Mouse (Mus musculus) midbrain, embryonic 14.5 days (tissue): ENCODE results near the gene Npas2. TPM values are rescaled to one million over a fixed set of nuclear protein-coding genes. Genes with fewer than 3 reads are reported as not detected.

Experiments used
- ATAC-seq: fragments of 200-750 bp; cut with Nextera tagmentation; 2 replicates; pipeline ENCODE4 v1.8.0; 2017; ENCODE audit warnings: moderate number of reproducible peaks, moderate library complexity; ENCODE audit not compliant: low FRiP score, low TSS enrichment
- DNase-seq: peaks from one replicate; pipeline ENCODE4 v3.0.0-alpha.2; 2015
- H3K27ac ChIP-seq: fragments of 300-500 bp; sonication (generic); replicated peaks from 2 replicates; pipeline ENCODE4 v1.5.1; 2014; ENCODE audit warnings: mild to moderate bottlenecking, low read depth, low read length, moderate library complexity
- H3K27me3 ChIP-seq: fragments of 300-500 bp; sonication (generic); 2 replicates; pipeline ENCODE4 v1.6.1; 2014; ENCODE audit warnings: low read length, control low read depth, mixed read lengths; ENCODE audit not compliant: control insufficient read depth, insufficient read depth
- H3K36me3 ChIP-seq: fragments of 300-500 bp; sonication (generic); 2 replicates; pipeline ENCODE4 v1.6.1; 2014; ENCODE audit warnings: low read length, control low read depth; ENCODE audit not compliant: control insufficient read depth, insufficient read depth
- H3K4me1 ChIP-seq: fragments of 300-500 bp; sonication (generic); 2 replicates; pipeline ENCODE4 v1.6.1; 2014; ENCODE audit warnings: mild to moderate bottlenecking, antibody characterized with exemption, low read length, control low read depth; ENCODE audit not compliant: control insufficient read depth, insufficient read depth
- H3K4me2 ChIP-seq: fragments of 300-500 bp; sonication (generic); 2 replicates; pipeline ENCODE4 v1.6.1; 2014; ENCODE audit warnings: mild to moderate bottlenecking, low read length, moderate library complexity
- H3K4me3 ChIP-seq: fragments of 300-500 bp; sonication (generic); replicated peaks from 2 replicates; pipeline ENCODE4 v1.5.1; 2014; ENCODE audit warnings: low read depth, low read length
- H3K9ac ChIP-seq: fragments of 300-500 bp; sonication (generic); replicated peaks from 2 replicates; pipeline ENCODE4 v1.6.1; 2014; ENCODE audit warnings: mild to moderate bottlenecking, low read length, moderate library complexity
- H3K9me3 ChIP-seq: fragments of 300-500 bp; sonication (generic); 2 replicates; pipeline ENCODE4 v1.6.1; 2016; ENCODE audit warnings: low read length, control low read depth, mixed read lengths; ENCODE audit not compliant: control insufficient read depth
- WGBS: fragments of 180-500 bp; shearing (Covaris S2); extraction: QIAGEN DNeasy Blood & Tissue Kit; methylation state at CpG from one replicate; pipeline ENCODE4 v1.1.7; 2014; 5-methylcytosine and 5-hydroxymethylcytosine counted together
- microRNA-seq: library from miRNA; unstranded; fragments of <30 nt; microRNA quantifications from one replicate; pipeline ENCODE4, GENCODE M21; 2016
- polyA plus RNA-seq: library from polyadenylated mRNA; unstranded; fragments of >200 nt; fragmentation: Nextera tagmentation; extraction: Ambion mirVana; gene quantifications from 2 replicates; pipeline ENCODE4 v1.2.1, GENCODE M21; 2014

The Npas2 gene
- polyA plus RNA-seq, 1 experiment from 2014 or later: 0.33 TPM

- no peaks in the 10 kb centered on the region for H3K9me3 ChIP-seq
- 93% methylated on average over 3 of the region's 3 CpGs for WGBS
- H3K4me2 ChIP-seq: no peak overlapping the region
- DNase-seq (no peak), ATAC-seq (no peak)
- no peak overlapping the region for H3K9ac ChIP-seq
- no peaks in the 10 kb centered on the region for H3K27me3 ChIP-seq
- H3K36me3 ChIP-seq: no peaks in the 10 kb centered on the region
- no peak overlapping the region for H3K4me3 ChIP-seq
- no peak overlapping the region for H3K27ac ChIP-seq
- no peaks in the 10 kb centered on the region for H3K4me1 ChIP-seq
Observed at GRCm38 (mm10) chr1:39400173-39400572, 206.6 kb downstream of the Npas2 start.

GRCm38 (mm10) chr1:39407108-39407507 lies 213.6 kb downstream of the Npas2 start:
- no peak overlapping the region for H3K9ac ChIP-seq
- H3K9me3 ChIP-seq: no peaks in the 10 kb centered on the region
- no peaks in the 10 kb centered on the region for H3K4me1 ChIP-seq
- ATAC-seq (no peak), DNase-seq (no peak)
- no peaks in the 10 kb centered on the region for H3K36me3 ChIP-seq
- no peak overlapping the region for H3K27ac ChIP-seq
- H3K27me3 ChIP-seq: no peaks in the 10 kb centered on the region
- WGBS: 89% methylated on average over 4 of the region's 4 CpGs
- H3K4me2 ChIP-seq: no peak overlapping the region
- no peak overlapping the region for H3K4me3 ChIP-seq

GRCm38 (mm10) chr1:39408123-39408522 lies 214.6 kb downstream of the Npas2 start:
- Histone ChIP-seq H3K4me1 (no peaks in the 10 kb centered on the region), H3K9ac (no peak overlapping the region), H3K36me3 (no peaks in the 10 kb centered on the region), H3K27ac (no peak overlapping the region), H3K9me3 (no peaks in the 10 kb centered on the region), H3K27me3 (no peaks in the 10 kb centered on the region), H3K4me3 (no peak overlapping the region), H3K4me2 (no peak overlapping the region)
- ATAC-seq: no peak
- DNase-seq: no peak
- WGBS: 93% methylated on average over 6 of the region's 6 CpGs

GRCm38 (mm10) chr1:39408668-39409067 lies 215.1 kb downstream of the Npas2 start:
- WGBS: 71% methylated on average over 7 of the region's 7 CpGs
- no peaks in the 10 kb centered on the region for H3K27me3 ChIP-seq
- no peak for DNase-seq
- no peaks in the 10 kb centered on the region for H3K4me1 ChIP-seq
- H3K4me2 ChIP-seq: no peak overlapping the region
- H3K4me3 ChIP-seq: no peak overlapping the region
- H3K9me3 ChIP-seq: no peaks in the 10 kb centered on the region
- no peak overlapping the region for H3K27ac ChIP-seq
- no peak for ATAC-seq
- no peak overlapping the region for H3K9ac ChIP-seq
- H3K36me3 ChIP-seq: no peaks in the 10 kb centered on the region

GRCm38 (mm10) chr1:39410085-39410821 lies 216.7 kb downstream of the Npas2 start:
- H3K27ac ChIP-seq: no peak overlapping the region
- H3K36me3 ChIP-seq: no peaks in the 10 kb centered on the region
- H3K4me2 ChIP-seq: no peak overlapping the region
- no peak for ATAC-seq
- H3K4me1 ChIP-seq: no peaks in the 10 kb centered on the region
- 85% methylated on average over 19 of the region's 19 CpGs for WGBS
- H3K9ac ChIP-seq: no peak overlapping the region
- DNase-seq: no peak
- H3K9me3 ChIP-seq: no peaks in the 10 kb centered on the region
- H3K4me3 ChIP-seq: no peak overlapping the region
- H3K27me3 ChIP-seq: no peaks in the 10 kb centered on the region

Small RNA genes within 50 kb of the gene (microRNA-seq; reads per million reads assigned to microRNA genes)
- not detected for gene Mir6349

Other genes starting within 250 kb of the Npas2 start
- 143 and 156 TPM in 2 replicates for gene Pdcl3, start 208.1 kb upstream of the Npas2 start, polyA plus RNA-seq
- gene Rpl31, start 174.1 kb downstream of the Npas2 start, polyA plus RNA-seq: 449 and 521 TPM in 2 replicates